Mouse (Mus musculus): ENCODE results near the gene Napa. TPM values are rescaled to one million over a fixed set of nuclear protein-coding genes. Genes with fewer than 3 reads are reported as not detected.
A peak's percentile ranks its signal among the peaks of the same experiment; 100 is the strongest.

The Napa gene
- total RNA-seq, 2 experiments from 2014 or later, result 92.4 to 109 TPM

GRCm38 (mm10) chr7:16129421-16129845, 31.2 kb downstream of the Napa start, which contains the start of gene Slc8a2:
Gene Slc8a2, plus strand, starts transcription at chr7:16129826.
- intact Hi-C loops (cut with DNase I), result no loop called here
- DNase-seq, result peak; percentile 53 to 60

GRCm38 (mm10) chr7:16129846-16130691, 31.8 kb downstream of the Napa start:
- intact Hi-C loops (cut with DNase I), result no loop called here
- no peak for DNase-seq

- intact Hi-C loops (cut with DNase I), result no loop called here
- DNase-seq, result no peak
Measured at GRCm38 (mm10) chr7:16130956-16131634, 32.8 kb downstream of the Napa start.

GRCm38 (mm10) chr7:16132161-16132581, 33.9 kb downstream of the Napa start:
- intact Hi-C loops (cut with DNase I), result no loop called here
- no peak for DNase-seq

GRCm38 (mm10) chr7:16132926-16133325, 34.7 kb downstream of the Napa start:
- intact Hi-C loops (cut with DNase I), result no loop called here
- DNase-seq, result no peak

GRCm38 (mm10) chr7:16133691-16134090, 35.4 kb downstream of the Napa start:
- DNase-seq, result no peak
- intact Hi-C loops (cut with DNase I), result no loop called here

GRCm38 (mm10) chr7:16134951-16135392, 36.7 kb downstream of the Napa start:
- intact Hi-C loops (cut with DNase I), result no loop called here
- DNase-seq, result no peak

- intact Hi-C loops (cut with DNase I), result loop anchor here (5.0 to 10.0 kb wide), 3 partner anchors 36 to 169 kb away; no protein-coding TSS in a partner anchor
- DNase-seq, result no peak
Measured at GRCm38 (mm10) chr7:16146489-16147410, 48.5 kb downstream of the Napa start.

- DNase-seq, result peak; percentile 33 to 42
- intact Hi-C loops (cut with DNase I), result loop anchor here (5.0 to 10.0 kb wide), 3 partner anchors 35 to 170 kb away; no protein-coding TSS in a partner anchor
Measured at GRCm38 (mm10) chr7:16147643-16148042, 49.4 kb downstream of the Napa start.

GRCm38 (mm10) chr7:16149241-16149640, 51.0 kb downstream of the Napa start:
- DNase-seq, result no peak
- intact Hi-C loops (cut with DNase I), result loop anchor here (5.0 to 10.0 kb wide), 3 partner anchors 33 to 172 kb away; no protein-coding TSS in a partner anchor

- intact Hi-C loops (cut with DNase I), result no loop called here
- no peak for DNase-seq
Measured at GRCm38 (mm10) chr7:16150191-16151145, 52.2 kb downstream of the Napa start.

GRCm38 (mm10) chr7:16153522-16153921, 55.3 kb downstream of the Napa start:
- no peak for DNase-seq
- intact Hi-C loops (cut with DNase I), result loop anchor here (1.0 to 2.0 kb wide), 2 partner anchors 58 to 93 kb away; partner anchors contain the start of gene Zfp541

- no peak for DNase-seq
- intact Hi-C loops (cut with DNase I), result no loop called here
Measured at GRCm38 (mm10) chr7:16155132-16155872, 57.0 kb downstream of the Napa start.

GRCm38 (mm10) chr7:16156105-16156714, 58.0 kb downstream of the Napa start:
- no peak for DNase-seq

GRCm38 (mm10) chr7:16158735-16159134, 60.5 kb downstream of the Napa start:
- DNase-seq, result no peak
- intact Hi-C loops (cut with DNase I), result no loop called here

More at GRCm38 (mm10) chr7:16156105-16156714, 58.0 kb downstream of the Napa start:
- intact Hi-C loops (cut with DNase I), result no loop called here

- intact Hi-C loops (cut with DNase I), result no loop called here
Measured at GRCm38 (mm10) chr7:16160702-16161101, 62.4 kb downstream of the Napa start.

GRCm38 (mm10) chr7:16161302-16161701, 63.0 kb downstream of the Napa start:
- intact Hi-C loops (cut with DNase I), result no loop called here
- DNase-seq, result no peak

More at GRCm38 (mm10) chr7:16160702-16161101, 62.4 kb downstream of the Napa start:
- no peak for DNase-seq

GRCm38 (mm10) chr7:16162036-16162435, 63.8 kb downstream of the Napa start:
- no peak for DNase-seq
- intact Hi-C loops (cut with DNase I), result no loop called here

Data from gastrocnemius, postnatal 36 days (tissue).